Mouse (Mus musculus): ENCODE measurements around the gene Aldob. TPM values are rescaled to one million over a fixed set of nuclear protein-coding genes. Genes with fewer than 3 reads are reported as not detected.
A peak's percentile ranks its signal among the peaks of the same experiment; 100 is the strongest.

The Aldob gene
- polyA plus RNA-seq, 1 experiment from 2014 or later, result 3.0 TPM

- Histone ChIP-seq H3K27ac (replicated peaks) (no peak overlapping the region), H3K4me1 (replicated peaks; ENCODE audit: control insufficient read depth, insufficient read depth) (no peaks in the 10 kb centered on the region), H3K27me3 (ENCODE audit: control insufficient read depth, insufficient read depth, low read length) (no peaks in the 10 kb centered on the region), H3K4me2 (replicated peaks; ENCODE audit: low read depth) (no peak overlapping the region), H3K36me3 (ENCODE audit: control insufficient read depth, insufficient read depth, low read length) (peaks cover 3% of the 10 kb centered on the region; the same call in 1 of the 2 replicates), H3K4me3 (ENCODE audit: low read depth, low read length) (no peak overlapping the region), H3K9me3 (ENCODE audit: control insufficient read depth, low read length) (peaks cover 2% of the 10 kb centered on the region; the same call in 1 of the 2 replicates), H3K9ac (ENCODE audit: low read length) (no peak overlapping the region)
- no peak for ATAC-seq (ENCODE audit: low FRiP score, low TSS enrichment)
- no peak for DNase-seq (ENCODE audit: low spot score)
- 83% methylated on average over 3 of the region's 3 CpGs for WGBS
- TF ChIP-seq CTCF (IDR thresholded peaks at IDR 0.05; ENCODE audit: low read depth), result no peak
Observed at GRCm38 (mm10) chr4:49535036-49535435, 14.3 kb downstream of the Aldob start.

- ATAC-seq (ENCODE audit: low FRiP score, low TSS enrichment) (no peak), DNase-seq (ENCODE audit: low spot score) (no peak)
- 64% methylated on average over 9 of the region's 9 CpGs for WGBS
- H3K4me1 ChIP-seq (replicated peaks; ENCODE audit: control insufficient read depth, insufficient read depth), result no peaks in the 10 kb centered on the region
- H3K27ac ChIP-seq (replicated peaks), result no peak overlapping the region
- H3K4me3 ChIP-seq (ENCODE audit: low read depth, low read length), result no peak overlapping the region
- TF ChIP-seq CTCF (IDR thresholded peaks at IDR 0.05; ENCODE audit: low read depth), result no peak
- TF ChIP-seq EP300 (optimal IDR thresholded peaks at IDR 0.05), result no peak
- H3K36me3 ChIP-seq (ENCODE audit: control insufficient read depth, insufficient read depth, low read length), result no peaks in the 10 kb centered on the region
- H3K4me2 ChIP-seq (replicated peaks; ENCODE audit: low read depth), result no peak overlapping the region
- H3K9me3 ChIP-seq (ENCODE audit: control insufficient read depth, low read length), result no peaks in the 10 kb centered on the region
- H3K27me3 ChIP-seq (ENCODE audit: control insufficient read depth, insufficient read depth, low read length), result no peaks in the 10 kb centered on the region
- no peak overlapping the region for H3K9ac ChIP-seq (ENCODE audit: low read length)
Observed at GRCm38 (mm10) chr4:49522576-49522975, 26.8 kb downstream of the Aldob start.

- Histone ChIP-seq H3K9me3 (ENCODE audit: control insufficient read depth, low read length) (no peaks in the 10 kb centered on the region), H3K27me3 (ENCODE audit: control insufficient read depth, insufficient read depth, low read length) (no peaks in the 10 kb centered on the region), H3K4me1 (replicated peaks; ENCODE audit: control insufficient read depth, insufficient read depth) (no peaks in the 10 kb centered on the region), H3K4me2 (replicated peaks; ENCODE audit: low read depth) (peak overlapping the region; percentile 81), H3K4me3 (ENCODE audit: low read depth, low read length) (peak overlapping the region; percentile 72), H3K36me3 (ENCODE audit: control insufficient read depth, insufficient read depth, low read length) (no peaks in the 10 kb centered on the region), H3K9ac (ENCODE audit: low read length) (peak overlapping the region; percentile 71), H3K27ac (replicated peaks) (no peak overlapping the region)
- TF ChIP-seq CTCF (IDR thresholded peaks at IDR 0.05; ENCODE audit: low read depth) (peak; percentile 26; the same call in 1 of the 2 replicates), EP300 (optimal IDR thresholded peaks at IDR 0.05) (no peak)
- ATAC-seq (ENCODE audit: low FRiP score, low TSS enrichment) (no peak; the same call in 1 of the 2 replicates), DNase-seq (ENCODE audit: low spot score) (no peak)
- WGBS, result under 1% methylated on average over 17 of the region's 17 CpGs
Observed at GRCm38 (mm10) chr4:49521346-49521745, 28.0 kb downstream of the Aldob start.

- ATAC-seq (ENCODE audit: low FRiP score, low TSS enrichment) (peak; percentile 99), DNase-seq (ENCODE audit: low spot score) (peak; percentile 92)
- Histone ChIP-seq H3K4me1 (replicated peaks; ENCODE audit: control insufficient read depth, insufficient read depth) (no peaks in the 10 kb centered on the region), H3K9me3 (ENCODE audit: control insufficient read depth, low read length) (no peaks in the 10 kb centered on the region), H3K27ac (replicated peaks) (peak within 1 kb of the TSS; percentile 83), H3K4me2 (replicated peaks; ENCODE audit: low read depth) (peak within 1 kb of the TSS; percentile 81), H3K9ac (ENCODE audit: low read length) (peak within 1 kb of the TSS; percentile 79), H3K36me3 (ENCODE audit: control insufficient read depth, insufficient read depth, low read length) (no peaks in the 10 kb centered on the region), H3K4me3 (ENCODE audit: low read depth, low read length) (peak within 1 kb of the TSS; percentile 72), H3K27me3 (ENCODE audit: control insufficient read depth, insufficient read depth, low read length) (no peaks in the 10 kb centered on the region)
- WGBS, result 0% methylated on average over 41 of the region's 41 CpGs
- TF ChIP-seq EP300 (optimal IDR thresholded peaks at IDR 0.05) (no peak), CTCF (IDR thresholded peaks at IDR 0.05; ENCODE audit: low read depth) (no peak)
Observed at GRCm38 (mm10) chr4:49520572-49521340, 28.6 kb downstream of the Aldob start, which contains the start of the genes Mrpl50 and Zfp189. Gene Mrpl50, minus strand, starts transcription at chr4:49521093. Gene Zfp189, plus strand, starts transcription at chr4:49521176.

GRCm38 (mm10) chr4:49519476-49519875, 29.9 kb downstream of the Aldob start:
- no peak for ATAC-seq (ENCODE audit: low FRiP score, low TSS enrichment)
- H3K4me1 ChIP-seq (replicated peaks; ENCODE audit: control insufficient read depth, insufficient read depth), result no peaks in the 10 kb centered on the region
- H3K9ac ChIP-seq (ENCODE audit: low read length), result no peak overlapping the region
- peak; percentile 42 for TF ChIP-seq CTCF (IDR thresholded peaks at IDR 0.05; ENCODE audit: low read depth)
- TF ChIP-seq EP300 (optimal IDR thresholded peaks at IDR 0.05), result no peak
- H3K4me3 ChIP-seq (ENCODE audit: low read depth, low read length), result 0 out of 2 replicates have a peak overlapping the region, but pooled peaks have one; percentile 10
- H3K27me3 ChIP-seq (ENCODE audit: control insufficient read depth, insufficient read depth, low read length), result no peaks in the 10 kb centered on the region
- no peak overlapping the region; the same call in 1 of the 2 replicates for H3K4me2 ChIP-seq (replicated peaks; ENCODE audit: low read depth)
- H3K9me3 ChIP-seq (ENCODE audit: control insufficient read depth, low read length), result no peaks in the 10 kb centered on the region
- DNase-seq (ENCODE audit: low spot score), result no peak
- H3K36me3 ChIP-seq (ENCODE audit: control insufficient read depth, insufficient read depth, low read length), result no peaks in the 10 kb centered on the region
- no peak overlapping the region for H3K27ac ChIP-seq (replicated peaks)
- WGBS, result 79% methylated on average over 5 of the region's 5 CpGs

GRCm38 (mm10) chr4:49514441-49514840, 34.9 kb downstream of the Aldob start:
- no peak for ATAC-seq (ENCODE audit: low FRiP score, low TSS enrichment)
- 96% methylated on average over 6 of the region's 6 CpGs for WGBS

More at GRCm38 (mm10) chr4:49514441-49514840, 34.9 kb downstream of the Aldob start:
- H3K36me3 ChIP-seq (ENCODE audit: control insufficient read depth, insufficient read depth, low read length), result peaks cover 7% of the 10 kb centered on the region; the same call in 1 of the 2 replicates
- H3K4me3 ChIP-seq (ENCODE audit: low read depth, low read length), result no peak overlapping the region
- no peaks in the 10 kb centered on the region for H3K9me3 ChIP-seq (ENCODE audit: control insufficient read depth, low read length)
- no peaks in the 10 kb centered on the region for H3K27me3 ChIP-seq (ENCODE audit: control insufficient read depth, insufficient read depth, low read length)
- no peak for DNase-seq (ENCODE audit: low spot score)
- no peak overlapping the region for H3K4me2 ChIP-seq (replicated peaks; ENCODE audit: low read depth)
- no peak overlapping the region for H3K9ac ChIP-seq (ENCODE audit: low read length)
- H3K27ac ChIP-seq (replicated peaks), result no peak overlapping the region
- no peaks in the 10 kb centered on the region for H3K4me1 ChIP-seq (replicated peaks; ENCODE audit: control insufficient read depth, insufficient read depth)
- no peak for TF ChIP-seq EP300 (optimal IDR thresholded peaks at IDR 0.05)
- no peak for TF ChIP-seq CTCF (IDR thresholded peaks at IDR 0.05; ENCODE audit: low read depth)

Data from stomach, postnatal 0 days (tissue).